Mouse (Mus musculus): ENCODE data around the gene Zdhhc19.

Gene Zdhhc19

DNA sequence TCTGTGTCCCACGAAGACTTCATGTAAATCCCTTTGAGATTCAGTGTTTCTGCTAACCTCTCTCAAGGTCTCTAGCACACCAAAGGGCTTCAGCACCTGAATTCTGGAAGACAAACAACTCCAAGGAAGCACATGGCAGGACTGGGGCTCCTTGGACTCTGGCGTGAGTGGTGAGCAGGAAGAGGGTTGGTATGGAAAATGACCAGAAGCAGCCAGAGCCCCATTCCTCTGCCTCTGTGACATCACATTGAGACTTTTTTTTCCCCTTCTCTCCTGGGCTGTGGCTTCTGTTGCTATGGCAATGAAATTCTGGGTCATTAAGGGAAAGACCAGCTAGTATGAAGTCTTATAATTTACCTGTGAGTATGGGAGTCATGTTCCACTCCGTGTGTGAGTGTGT is at the start of gene Zdhhc19:
Zdhhc19 (plus strand) TSS at position 301 of the 400 bp plus-strand sequence.
- DNase-seq = no peak

DNA sequence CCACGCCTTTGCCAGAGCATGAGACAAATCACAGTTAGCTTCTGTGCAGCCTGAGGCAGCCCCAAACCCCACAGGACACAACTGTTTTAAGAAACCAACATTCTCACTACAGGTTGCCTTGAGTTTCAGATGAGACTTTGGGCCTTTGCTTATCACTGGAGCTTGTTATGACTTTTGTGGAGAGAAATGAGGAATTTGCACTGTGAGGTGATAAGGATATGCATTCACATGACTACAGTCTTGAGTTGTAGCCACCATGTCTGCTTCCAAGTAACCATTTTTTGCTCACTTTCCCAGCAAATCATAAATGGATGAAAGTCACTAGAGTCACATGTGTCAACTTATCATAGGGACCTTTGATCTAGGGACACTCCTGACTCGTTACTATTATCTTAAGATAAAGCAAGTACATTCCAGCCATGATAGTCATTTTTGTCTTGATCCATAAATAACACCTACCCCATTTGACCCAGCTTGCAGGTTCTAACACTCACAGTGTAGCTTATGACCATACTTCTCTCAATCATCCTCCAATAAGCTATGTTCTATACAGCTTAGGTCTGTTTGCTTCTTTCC is 49.4 kb upstream of the Zdhhc19 start:
- no peak for DNase-seq

DNA sequence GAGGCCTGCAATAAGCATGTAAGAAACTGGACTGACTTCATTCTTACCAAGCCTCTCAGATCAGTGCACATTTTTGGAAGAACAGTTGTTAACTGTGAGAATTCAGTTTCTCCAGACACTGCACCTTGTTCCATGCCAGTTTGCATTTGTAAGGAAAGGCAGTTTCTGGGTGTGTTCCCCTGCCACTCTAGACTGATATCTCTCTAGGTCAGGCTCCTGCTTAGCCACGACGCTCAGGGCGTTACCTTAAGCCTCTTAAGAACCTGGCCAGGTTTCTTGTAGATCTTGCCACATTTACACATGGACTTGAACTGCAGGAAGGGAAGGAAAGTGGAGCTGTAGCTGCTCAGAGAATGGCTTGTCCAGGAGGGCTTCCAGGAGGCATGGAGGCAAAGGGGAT is 46.4 kb upstream of the Zdhhc19 start:
- DNase-seq = no peak

DNA sequence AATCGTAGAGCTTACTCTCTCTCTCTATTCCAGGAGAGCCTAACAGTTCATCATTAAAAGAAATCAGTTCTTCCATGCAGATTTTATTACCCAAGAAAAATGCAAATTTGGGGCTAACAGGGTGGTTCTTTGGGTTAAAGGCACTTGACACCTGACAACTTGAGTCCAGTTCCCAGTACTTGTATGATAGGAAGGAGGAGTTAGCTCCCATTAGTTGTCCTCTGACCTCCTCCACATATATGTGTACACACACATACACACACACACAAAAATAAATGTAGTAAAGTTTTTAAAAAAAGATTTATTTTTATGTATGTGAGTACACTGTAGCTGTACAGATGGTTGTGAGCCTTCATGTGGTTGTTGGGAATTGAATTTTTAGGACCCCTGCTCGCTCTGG is 45.9 kb upstream of the Zdhhc19 start:
- no peak for DNase-seq

DNA sequence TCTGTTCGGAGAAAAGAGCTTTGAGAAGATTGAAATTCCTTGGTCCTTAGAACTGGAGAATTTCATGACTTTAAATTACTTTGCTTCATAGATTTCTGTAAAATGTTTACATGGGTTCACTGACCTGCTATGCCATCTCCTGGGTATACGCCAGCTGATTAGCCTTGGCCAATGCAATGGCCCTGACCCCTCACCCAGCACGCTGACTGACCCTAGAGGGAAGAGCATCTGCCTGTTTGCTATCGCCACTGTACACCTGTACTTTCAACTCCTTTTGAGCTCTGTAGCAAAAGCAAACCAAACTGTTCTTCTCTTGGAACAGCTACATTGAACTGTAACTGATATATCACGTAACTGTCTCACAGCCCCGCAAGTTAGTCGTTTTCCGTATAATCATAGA is 43.0 kb upstream of the Zdhhc19 start:
- DNase-seq = no peak

DNA sequence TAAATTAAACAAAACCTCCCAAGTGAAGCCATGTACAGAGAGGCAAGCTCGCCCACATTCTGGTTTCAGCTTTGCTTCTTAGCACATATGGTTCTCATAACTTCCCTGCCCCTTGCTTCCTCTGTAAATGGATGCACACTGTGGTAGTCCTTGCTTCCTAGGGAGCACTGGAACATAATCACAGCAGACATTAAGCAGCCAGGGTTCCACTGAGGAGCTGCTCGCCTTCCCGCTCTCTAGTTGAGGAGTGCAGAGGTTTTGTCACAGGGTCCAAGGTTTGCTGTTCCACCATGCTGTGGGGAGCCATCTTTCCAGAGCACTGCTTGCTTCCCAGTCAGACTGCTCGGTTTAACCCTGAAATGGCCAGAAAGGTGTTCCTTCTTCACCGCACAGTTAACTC is 41.4 kb upstream of the Zdhhc19 start:
- no peak for DNase-seq

DNA sequence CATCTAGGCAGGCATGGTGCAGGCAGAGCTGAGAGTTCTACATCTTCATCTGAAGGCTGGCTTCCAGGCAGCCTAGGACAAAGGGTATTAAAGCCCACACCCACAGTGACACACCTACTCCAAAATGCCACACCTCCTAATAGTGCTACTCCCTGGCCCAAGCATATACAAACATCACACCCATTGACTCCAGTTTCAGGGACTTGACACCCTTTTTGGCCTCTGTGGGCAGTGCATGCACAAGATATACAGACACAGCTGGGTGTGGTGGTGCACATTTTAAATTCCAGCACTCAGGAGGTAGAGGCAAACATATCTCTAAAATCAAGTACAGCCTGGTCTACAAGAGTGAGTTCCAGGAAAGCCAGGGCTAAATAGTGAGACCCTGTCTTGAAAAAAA is 40.0 kb upstream of the Zdhhc19 start:
- DNase-seq = no peak

DNA sequence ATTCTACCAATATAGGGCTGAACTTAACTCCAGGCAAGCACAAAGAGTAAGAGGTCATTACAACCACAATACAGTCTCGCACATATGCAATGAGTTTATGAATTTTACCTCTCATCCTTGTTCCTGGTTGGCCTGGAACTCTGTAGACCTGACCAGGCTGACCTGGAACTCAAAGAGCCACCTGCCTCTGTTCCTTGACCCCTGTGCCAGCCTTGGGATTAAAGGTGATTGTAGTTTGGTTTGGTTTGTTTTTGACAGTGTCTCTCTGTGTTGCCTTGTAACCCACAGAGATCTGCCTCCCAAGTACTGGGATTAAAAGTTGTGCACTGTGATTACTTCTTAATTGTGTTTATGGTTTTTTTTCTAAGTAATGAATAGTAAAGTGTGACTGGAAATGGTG is 39.3 kb upstream of the Zdhhc19 start:
- DNase-seq = no peak

DNA sequence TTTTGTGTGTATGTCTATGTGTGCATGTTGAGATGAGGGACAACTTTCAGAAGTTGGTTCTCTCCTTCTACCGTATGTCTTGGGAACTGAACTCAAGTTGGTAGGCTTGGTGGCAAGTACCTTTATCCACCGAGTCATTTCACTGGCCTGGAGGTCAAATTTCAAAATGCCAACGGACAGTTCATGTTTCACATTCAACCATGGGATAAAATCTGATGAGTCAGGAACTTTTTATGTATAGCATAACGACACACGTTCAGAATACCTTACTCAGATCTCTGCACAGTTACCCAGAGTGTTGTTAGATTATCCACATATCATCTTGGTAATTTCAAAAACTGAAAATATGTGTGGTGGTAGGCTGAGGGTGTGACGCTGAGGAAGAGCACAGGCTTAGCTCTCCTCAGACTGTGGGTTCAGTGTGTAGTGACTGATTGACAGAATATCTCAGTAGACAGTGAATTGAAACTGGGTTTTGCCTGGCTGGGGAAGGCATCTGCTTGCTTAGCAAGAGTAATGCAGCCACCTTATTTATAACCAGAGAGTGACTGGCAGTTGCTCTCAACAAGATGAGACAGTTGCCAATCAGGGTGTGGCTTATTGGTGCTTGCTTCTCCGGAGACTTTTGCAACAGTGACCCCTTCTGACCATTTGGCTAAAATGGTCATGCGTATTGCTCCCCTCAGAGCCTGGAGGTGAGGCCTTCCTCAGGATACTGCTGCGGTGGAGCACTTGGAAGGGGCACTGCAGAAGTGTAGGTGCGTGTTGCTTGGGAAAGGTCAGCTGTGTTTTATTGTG is 38.3 kb upstream of the Zdhhc19 start:
- peak; percentile 70 for DNase-seq

DNA sequence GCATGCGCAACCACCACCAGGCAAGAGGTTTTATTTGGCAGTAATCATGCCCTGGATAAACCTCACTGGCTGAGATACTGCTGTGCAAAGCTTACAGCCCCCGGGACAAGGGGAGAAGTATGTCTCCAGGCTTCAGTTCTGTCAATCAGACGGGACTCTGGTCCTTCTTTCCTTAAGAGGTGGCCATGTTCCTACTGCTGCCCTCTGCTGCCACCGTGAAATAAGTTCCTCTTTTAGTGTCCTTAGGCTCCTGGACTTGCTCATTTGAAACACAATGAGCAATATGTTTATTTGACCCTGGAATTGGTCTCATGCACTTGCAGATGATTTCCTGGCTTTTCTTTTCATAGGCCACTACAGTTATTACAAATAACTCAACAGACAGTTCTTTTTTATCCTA is 35.5 kb upstream of the Zdhhc19 start:
- DNase-seq = no peak

DNA sequence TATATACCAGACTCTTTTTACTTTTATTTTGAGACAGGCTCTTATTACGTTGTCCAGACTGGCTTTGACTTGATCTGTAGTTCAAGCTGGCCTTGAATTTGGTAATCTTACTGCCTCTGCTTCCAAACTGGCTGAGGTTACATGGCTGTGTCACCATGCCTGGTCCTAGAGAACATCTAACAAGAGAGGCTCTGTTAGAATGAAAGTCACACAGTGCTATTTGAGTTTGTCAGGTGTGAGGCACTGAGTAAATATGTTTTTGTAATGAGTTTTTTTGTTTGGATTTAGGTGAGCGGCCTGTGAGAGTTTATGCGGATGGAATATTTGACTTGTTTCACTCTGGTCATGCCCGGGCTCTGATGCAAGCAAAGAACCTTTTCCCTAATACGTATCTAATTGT is 34.4 kb upstream of the Zdhhc19 start:
- no peak for DNase-seq

DNA sequence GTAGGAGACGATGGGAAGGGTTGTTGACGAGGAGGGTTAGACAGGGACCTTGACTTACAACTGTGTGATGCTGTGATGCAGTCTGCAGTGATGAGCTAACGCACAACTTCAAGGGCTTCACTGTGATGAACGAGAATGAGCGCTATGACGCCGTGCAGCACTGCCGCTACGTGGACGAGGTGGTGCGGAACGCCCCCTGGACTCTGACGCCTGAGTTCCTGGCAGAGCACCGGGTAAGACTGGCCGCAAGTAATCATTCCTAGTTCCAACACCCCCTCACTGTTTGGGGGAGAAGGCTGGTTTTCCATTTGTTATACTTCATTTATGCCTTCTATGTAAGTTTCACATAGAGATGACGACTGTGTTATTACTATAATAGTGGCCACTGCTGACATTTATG is 33.1 kb upstream of the Zdhhc19 start:
- no peak for DNase-seq

DNA sequence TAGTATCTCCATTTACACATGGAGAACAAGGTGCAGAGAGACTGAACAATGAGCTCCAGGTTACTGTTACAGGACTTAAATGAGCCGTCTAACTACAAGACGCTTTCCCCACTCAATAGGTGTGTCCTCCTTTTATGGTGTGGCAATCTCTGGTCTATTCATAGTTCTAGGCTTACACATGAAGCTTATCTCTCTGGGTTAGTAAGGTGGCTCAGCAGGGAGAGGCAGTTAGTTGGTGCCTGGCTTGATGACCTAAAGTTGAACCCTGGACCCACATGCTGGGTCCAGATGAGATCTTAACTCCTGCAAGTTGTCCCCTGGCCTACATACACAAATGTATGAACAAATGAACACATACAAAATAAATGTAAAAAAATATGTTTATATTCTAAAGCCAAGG is 32.6 kb upstream of the Zdhhc19 start:
- DNase-seq = no peak

DNA sequence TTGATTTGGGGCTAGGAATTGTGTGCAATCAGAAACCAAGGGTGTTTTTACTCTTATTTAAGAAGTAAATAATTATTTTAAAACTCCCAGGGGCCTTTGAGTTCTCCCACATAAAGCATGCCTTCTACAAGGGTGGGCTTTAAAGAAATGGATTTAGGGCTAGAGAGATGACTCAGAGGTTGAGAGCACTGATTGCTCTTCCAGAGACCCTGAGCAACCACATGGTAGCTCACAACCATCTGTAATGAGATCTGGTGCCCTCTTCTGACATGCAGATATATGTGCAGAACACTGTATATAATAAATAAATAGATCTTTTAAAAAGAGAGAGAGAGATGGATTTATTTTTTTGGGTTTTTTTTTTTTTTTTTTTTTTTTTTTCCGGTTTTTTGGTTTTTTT is 31.2 kb upstream of the Zdhhc19 start:
- DNase-seq = no peak

DNA sequence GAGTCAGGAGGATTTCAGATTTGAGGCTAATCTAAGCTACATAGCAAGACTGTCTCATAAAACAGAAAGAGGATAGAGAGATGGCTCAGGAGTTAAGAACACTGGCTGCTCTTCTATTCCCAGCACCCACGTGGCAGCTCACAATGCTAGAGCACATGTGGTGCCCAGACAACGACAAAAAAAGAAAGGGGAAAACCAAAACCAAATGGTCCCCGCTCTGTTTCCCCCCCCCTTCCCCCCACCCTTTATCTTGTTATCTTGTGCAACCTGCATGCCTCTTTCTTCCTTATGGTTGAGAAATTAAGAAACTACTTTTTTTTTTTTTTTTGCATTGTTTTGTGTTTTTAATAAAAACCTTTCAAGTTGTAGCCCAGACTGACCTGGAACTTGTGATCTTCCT is 27.6 kb upstream of the Zdhhc19 start:
- DNase-seq = no peak

DNA sequence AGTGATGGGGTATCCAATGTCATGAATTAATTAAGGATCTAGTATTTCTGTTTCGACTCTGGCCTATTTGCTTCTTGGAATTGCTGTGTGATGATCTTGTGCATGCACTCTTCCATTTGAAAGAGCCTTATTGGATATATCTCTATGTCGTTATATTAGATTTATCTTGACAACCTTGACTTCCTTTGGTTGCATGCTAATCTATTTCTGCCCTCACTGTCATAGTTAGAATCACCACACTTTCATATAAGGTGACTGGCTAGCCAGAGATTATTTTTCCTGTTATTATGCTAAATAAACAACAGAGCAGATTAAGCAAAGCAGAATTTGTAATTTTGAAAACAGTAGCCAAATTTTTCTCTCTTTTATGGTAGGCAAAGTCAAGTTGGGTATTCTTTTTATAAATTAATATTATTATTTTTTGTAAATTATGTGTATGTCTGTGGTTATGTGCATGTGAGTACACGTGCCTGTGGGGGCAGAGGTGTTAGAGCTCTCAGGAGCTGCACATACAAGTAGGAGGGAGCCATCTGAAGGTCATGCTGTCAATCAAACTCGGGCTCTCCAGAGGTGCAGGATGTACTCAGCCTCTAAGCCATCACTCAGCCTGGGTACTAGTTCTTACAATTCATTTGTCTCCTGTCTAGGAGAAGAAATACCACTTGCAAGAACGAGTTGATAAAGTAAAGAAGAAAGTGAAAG is 26.5 kb upstream of the Zdhhc19 start:
- DNase-seq = no peak

DNA sequence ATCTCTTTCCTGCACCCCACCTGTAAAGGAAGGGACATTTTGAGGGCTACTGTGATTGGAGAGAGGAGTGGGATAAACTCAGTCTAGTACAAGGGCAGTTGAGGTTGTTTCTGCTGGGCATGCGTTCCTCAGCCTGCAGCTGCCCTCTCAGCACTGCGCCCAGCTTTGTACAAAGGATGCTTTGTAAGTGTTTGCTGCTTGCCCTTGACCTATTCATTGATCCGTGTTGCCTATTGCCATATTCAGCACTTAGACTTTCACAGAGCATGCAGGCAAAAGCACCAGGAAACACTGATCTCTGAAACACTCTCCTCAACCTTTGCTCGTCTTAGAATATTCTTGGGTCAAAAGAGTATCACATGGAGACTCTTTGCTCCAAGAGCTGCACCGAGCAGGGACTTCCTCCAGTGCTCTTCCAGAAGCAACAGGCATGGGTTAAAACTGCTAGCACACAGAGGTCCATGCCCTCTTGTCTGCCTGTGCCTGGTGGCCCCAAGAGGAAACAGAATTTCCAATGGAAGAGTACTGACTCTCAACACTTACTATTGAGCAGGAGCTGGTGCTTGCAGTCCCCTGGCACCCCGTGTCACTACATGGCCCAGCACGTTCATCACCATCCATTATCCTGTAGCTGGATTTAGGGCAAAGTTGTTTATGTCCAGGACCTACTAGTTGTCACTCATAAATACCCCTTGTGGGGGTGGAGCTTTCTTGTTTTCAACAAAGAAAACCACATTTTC is 23.6 kb upstream of the Zdhhc19 start:
- no peak for DNase-seq

DNA sequence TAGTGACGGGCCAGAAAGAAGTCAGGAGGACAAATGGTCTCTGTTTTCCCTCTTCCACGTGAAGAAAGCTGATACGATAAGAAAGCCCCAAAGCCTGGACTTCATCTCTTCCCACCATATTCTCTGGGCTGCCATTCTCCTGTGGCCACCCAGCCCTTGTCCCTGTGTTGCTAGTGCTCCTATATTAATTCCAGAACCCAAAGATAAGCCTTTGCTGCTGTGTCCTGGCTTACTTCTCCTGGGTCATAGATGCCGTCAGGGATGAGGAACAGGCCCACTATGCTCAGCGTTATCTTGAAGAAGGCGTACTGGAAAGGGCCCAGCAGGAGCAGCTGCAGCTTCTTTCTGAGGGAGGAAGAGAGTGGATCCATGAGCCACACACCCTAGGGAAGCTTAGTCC is 18.8 kb upstream of the Zdhhc19 start:
- no peak for DNase-seq

DNA sequence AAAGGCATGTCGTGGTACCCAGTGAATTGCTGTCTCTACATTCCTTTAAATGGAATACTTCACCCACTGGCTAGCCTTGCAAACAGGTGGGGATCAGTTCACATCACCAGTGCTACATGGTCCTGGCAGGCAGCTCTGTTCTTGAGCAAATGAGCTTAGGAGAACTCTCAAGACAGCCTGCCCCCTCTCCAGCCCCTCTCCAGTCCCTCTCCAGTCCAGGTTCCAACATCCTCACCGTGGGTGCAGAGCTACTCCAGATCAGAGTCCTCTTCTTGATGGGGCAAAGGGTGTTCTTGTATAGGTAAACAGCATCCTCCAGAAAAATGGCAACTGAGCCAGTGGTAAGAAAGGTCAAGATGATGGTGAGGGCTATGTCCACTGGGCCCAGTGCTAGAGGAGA is 16.6 kb upstream of the Zdhhc19 start:
- no peak for DNase-seq

DNA sequence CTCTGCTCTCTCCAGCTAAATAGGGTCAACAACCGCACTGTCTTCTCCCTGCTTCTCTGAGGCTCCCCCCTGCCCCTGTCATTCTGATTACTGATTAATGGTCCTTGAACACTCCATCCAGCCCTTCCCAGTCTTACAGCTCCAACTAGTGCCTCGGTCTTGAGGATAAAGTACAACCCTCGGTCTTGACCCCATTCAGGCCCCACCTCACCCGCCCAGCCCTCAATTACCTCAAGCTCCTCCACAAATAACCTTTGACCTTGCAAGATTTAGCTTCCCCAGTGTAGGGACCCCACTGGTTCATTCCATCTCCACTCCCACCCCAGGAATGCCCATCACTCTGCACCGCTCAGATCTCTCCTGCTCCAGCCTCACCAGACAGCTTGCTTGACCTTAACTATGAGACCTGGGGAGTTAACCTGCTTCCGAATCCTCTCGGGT is 11.6 kb upstream of the Zdhhc19 start:
- peak; percentile 56 for DNase-seq

DNA sequence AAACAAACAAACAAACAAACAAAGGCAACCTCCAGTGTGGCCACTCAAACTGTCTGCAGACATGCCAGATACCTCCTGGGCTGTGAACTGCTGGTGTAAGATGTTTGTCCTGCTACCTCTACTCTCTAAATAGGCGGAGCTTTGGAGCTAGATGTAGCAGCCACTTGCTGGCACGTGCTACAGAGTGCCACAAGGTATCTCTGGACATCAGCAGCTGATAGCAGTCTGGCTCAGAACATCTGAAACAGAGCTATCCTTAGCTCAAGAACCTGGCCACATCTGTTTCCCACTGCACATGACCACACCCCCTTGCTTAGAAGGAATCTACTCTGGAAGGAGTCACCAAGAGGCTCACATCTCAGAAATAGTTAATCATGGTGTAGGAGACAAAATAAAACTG is 10.9 kb upstream of the Zdhhc19 start:
- no peak for DNase-seq

DNA sequence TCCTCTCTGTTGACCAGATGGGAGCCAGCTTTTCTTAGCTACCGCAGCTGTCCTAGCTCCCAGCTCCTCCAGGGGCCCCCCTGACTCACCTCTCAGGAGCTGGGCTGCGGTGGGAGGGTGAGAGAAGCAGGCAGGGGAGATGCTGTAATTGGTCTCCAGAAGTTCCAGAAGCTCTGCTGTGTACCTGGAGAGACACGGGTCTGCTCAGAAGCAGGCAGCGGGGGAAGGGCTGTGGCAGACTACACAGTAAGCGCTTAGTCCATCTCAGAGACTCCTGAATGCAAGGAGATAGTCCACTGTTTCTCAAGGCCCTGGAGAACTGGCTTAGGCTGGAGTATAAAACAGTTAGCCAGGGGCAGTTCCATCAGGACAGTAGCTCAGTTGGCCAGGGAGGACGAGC is 10.0 kb upstream of the Zdhhc19 start:
- DNase-seq = peak; percentile 15

Data from kidney, adult 18-20 months (tissue).